Mouse (Mus musculus): ENCODE measurements around the gene Msmo1.

Msmo1 gene

GRCm38 (mm10) chr8:64733271-64733943, at the start of gene Msmo1:
Gene Msmo1, minus strand, starts transcription at chr8:64733792.
- peak; percentile 97 for DNase-seq

GRCm38 (mm10) chr8:64781947-64782346, 48.4 kb upstream of the Msmo1 start:
- DNase-seq: no peak

DNA sequence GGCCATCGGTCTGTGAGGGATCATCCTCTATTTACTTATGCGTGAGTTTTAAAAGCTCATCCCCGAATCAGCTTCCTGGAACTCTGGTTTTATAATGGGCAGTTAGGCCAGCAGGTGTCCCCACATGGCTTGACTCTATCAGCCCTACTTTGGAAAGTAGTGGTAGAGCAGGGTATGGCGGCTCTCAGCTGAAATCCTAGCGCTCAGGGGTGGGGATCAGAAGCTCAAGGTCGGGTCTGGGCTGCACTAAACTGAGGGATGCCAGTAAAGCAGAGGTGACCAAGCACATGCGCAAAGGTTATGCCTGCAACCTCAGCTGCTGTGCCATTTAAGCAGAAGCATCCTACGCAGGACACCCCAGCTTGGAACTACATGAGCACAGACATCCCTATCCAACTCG, 44.3 kb upstream of the Msmo1 start:
- no peak for DNase-seq

DNA sequence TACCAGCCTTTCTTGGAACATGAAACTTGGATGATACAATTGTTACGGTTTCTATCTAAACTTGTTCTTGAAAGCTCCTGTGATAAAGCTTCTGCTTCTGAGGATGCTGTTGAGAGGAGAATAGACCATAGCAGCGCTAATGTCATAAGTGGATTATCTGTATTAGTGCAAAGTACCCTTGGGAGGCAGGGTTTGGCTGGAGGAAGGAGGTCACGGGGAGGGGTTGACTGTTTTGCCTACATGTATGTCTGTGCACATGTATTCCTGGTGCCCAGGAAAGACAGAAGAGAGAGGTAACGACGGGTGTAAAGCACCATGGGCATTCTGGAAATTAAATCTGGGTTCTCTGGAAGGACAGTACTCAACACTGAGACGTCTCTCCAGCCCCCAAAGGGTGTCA, 40.5 kb upstream of the Msmo1 start:
- DNase-seq: no peak

- no peak for DNase-seq
Observed at GRCm38 (mm10) chr8:64770814-64771213, 37.2 kb upstream of the Msmo1 start.

- no peak for DNase-seq
Observed at GRCm38 (mm10) chr8:64769586-64769985, 36.0 kb upstream of the Msmo1 start.

DNA sequence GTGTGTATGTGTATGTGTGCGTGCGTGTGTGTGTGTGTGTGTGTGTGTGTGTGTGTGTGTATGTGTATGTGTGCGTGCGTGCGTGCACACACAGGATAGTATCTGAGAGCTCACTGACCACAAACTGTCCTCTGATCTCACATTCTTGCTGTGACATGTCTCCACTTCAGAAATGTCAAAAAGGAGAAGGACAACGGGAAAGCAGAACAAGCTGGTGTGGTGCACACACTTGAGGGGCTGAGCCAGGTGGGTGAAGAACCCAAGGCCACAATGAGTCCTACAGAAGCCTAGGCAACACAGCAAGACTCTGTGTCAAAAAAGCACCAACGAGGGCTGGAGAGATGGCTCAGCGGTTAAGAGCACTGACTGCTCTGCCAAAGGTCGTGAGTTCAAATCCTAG, 35.1 kb upstream of the Msmo1 start:
- DNase-seq: no peak

- no peak for DNase-seq
Observed at GRCm38 (mm10) chr8:64767047-64767446, 33.5 kb upstream of the Msmo1 start.

DNA sequence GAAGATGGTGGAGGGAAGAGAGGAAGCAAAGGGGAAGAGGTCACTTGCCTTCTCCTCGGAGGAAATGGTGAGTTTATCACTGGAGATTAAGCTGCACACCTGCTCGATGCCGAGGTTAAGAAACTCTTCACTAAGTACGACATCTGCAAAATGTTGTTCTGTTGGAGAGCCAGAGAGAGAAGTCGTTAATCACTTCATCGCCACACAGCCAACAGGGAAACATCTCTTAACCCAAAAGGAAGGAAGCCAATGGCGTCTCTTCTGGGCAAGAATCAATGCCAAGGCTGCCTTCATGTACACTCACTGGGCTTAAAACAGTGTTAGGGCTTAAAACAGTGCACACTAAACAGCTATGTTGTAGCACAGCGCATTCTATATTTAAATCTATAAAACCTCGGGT, 30.5 kb upstream of the Msmo1 start:
- no peak for DNase-seq

DNA sequence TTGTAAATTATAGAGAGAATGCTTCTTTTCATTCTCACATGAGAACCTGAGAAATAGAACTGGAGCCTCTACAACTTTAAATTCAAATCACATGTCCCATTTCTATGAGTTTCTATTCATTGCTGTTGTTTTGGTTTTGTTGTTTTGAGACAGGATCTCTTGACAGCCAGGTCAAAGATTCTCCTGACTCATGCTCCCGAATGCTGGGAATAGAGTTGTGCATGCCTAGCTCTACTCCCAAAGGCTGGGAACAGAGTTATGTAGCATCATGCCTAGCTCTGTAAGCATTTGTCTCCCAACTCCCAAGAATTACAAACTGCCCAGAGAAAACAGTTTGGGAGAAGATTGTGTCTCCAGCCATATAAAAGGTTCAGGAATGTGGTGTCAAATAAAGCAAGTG, 29.2 kb upstream of the Msmo1 start:
- no peak for DNase-seq

DNA sequence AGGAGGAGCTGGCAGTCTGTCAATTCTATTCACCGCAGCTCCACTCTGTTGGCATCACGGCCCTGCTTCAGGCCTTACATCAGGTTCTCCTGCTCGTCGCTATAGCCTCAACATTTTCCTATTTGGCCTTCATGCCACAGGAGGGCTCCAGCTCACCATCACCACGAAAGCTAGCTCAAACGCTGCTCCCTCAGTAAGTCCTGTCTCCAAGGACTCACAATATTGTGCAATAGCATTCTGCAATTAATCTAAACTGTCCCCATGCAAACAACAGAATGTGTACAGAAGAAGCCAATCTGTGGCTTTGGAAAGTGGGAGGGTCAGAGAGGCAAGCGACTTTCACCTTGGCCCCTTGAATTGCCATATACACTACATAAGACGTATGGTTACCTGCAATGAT, 27.8 kb upstream of the Msmo1 start:
- no peak for DNase-seq

GRCm38 (mm10) chr8:64757956-64758355, 24.4 kb upstream of the Msmo1 start:
- no peak for DNase-seq

DNA sequence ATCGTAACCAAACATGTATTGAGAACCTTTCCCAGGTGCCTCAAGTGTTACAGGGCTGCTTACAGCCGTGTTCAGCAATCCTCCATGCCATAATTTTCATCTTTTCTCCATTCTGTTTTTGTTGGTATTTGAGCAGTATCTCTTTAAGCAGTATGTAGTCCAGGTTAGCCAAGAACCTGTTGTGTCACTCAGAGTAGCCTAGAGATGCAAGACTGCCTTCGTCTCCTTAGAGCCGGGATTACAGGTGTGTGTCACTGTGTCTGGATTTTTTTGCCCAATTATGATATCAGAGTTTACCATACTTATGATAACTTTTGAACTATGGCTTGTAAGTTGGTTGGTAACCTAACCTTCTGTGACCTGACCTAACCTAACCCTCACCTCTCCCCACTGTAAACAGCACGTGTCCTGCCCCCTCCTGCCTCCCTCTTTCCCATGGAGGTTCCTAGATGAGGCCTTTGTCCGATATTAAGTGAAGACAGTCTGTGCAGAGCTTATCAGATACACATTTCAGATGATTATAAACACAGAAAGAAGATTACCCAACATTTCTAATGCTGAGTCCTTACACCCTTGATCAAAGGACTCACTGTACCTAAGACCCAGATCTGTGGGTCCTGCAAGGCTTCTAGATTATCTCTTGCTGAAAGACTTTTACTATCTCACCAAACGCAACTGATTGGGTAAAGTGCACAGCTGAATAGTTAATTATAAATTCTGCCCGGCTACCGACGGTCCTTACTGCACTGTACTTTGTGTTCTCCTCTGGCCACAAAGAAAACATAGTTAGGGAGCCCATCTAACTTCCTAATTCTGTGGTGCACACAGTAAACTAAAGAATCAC, 12.8 kb upstream of the Msmo1 start:
- DNase-seq: no peak

DNA sequence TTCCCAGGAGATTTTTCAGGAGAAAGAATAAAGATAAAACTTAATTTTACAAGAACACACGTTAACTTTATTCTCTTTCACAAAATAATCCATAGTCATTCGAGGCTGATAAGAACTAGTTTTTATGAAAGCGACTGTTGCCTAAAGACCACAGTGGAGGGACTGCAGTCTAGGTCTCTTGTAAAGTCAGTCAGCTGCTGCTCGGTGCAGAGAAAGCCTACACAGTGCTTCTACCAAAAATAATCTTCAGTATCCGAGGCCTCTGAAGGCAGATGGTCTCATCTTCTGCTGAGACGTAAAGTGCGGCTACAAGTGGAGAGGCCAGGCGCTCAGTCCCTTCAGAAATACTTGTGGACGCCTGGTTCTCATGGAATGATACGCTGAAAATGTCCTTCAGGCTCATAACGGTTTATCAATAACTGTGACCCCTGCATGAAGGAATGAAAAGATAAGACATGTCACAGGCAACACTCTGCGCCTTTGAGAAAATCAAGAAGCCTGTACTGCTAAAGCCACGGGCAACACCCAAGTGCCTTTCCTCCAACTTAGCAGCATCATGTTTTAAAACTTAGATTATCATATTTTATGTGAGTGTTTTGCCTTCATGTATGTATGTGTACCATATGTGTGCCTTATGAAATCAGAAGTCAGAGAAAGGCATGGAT, 7.1 kb upstream of the Msmo1 start:
- DNase-seq: no peak

DNA sequence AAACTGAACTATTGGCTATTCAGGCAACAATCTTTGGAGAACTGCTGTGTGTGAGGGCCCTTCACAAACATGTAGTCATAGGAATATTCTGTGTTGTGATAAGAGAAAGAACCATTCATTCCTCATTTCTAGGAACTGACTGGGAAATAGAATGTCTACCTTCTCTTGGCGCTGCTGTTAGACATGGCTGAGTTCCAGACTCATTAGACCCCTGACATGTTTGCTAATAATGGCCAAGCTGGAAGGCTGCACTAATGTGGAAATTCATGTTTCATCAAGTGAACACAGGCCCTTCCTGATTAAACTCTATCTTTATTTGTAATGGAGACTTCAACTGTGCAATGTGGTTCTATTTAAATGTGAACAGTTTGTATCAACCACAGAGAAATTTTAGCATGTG, 5.3 kb upstream of the Msmo1 start:
- no peak for DNase-seq

GRCm38 (mm10) chr8:64736767-64737323, 3.3 kb upstream of the Msmo1 start:
- DNase-seq: no peak

DNA sequence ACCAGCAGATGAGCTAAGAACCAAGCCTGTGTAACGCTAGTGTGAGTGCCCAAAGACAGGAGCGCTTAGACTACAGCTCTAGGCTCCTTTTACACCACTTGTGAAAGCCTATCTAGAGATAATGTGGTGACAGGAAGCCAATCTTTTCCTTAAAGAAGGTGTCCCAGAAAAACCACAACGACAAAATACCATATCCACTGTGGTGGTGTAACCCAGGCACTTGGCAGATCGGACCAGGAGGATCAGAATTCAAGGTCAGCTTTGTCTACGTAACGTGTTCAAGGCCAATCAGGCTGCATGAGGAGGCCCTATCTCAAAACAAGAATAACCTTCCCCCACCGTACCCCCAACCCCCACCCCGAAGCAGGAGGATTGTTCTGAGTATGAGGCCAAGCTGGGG, 1.6 kb upstream of the Msmo1 start:
- DNase-seq: no peak

- no peak for DNase-seq
Observed at GRCm38 (mm10) chr8:64732596-64732995, 996 bp downstream of the Msmo1 start.

DNA sequence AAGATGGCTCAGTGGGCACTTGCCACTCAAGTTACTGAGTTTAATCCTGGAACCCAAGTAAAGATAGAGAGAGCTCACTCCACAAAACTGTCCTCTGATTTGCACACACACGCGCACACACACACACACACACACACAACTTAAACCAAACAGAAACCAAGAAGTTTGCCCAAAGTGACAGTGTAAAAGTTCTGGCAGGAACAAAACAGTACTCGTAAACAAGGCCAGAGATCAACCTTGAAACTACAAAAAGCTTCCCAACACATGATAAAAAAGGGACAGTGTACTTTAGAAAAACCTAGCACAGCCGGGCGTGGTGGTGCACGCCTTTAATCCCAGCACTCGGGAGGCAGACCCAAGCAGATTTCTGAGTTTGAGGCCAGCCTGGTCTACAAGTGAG, 5.4 kb downstream of the Msmo1 start:
- DNase-seq: no peak

DNA sequence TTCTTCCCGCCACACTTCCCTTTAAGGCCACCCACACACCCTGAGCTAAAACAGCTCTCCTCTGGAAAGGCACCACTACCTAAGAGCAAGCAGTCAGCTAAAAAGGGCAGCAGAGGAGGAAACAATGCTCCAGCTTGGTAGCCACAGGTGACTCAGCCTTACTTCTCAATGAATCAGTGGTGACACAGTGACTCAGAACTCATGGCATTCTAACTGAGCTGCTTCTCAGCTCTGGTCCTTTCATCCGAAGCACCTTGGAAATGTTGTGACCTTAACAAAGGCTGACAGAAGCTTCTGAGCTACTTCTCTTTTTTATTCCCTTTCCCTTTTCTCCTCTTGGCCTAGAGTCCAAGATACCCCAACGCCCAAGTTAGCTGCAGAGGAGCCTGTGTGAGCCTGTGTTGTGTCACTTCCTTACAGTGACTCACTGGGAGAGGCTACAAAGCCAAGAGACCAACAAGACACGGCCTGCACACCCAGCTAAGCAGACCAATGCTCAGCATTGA, 7.3 kb downstream of the Msmo1 start:
- DNase-seq: no peak

DNA sequence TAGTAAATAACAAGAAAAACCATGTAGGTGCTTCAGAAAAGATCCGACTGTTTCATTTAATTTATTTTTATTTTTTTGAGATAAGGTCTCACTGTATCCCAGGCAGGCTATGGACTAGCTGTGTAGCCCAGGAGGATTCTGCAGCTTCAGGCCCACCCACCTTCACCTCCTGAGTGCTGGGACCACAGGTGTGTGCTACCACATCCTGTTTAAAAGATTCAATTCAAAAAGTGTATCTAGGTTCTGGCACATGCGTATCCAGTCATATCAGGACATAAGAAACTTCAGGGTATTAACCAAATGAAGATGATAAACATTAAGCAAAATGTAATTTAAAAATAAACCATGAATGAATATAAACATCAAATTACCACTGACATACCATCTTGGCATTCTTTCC, 10.4 kb downstream of the Msmo1 start:
- no peak for DNase-seq

- peak; percentile 24 for DNase-seq
Observed at GRCm38 (mm10) chr8:64717868-64718267, 15.7 kb downstream of the Msmo1 start.

DNA sequence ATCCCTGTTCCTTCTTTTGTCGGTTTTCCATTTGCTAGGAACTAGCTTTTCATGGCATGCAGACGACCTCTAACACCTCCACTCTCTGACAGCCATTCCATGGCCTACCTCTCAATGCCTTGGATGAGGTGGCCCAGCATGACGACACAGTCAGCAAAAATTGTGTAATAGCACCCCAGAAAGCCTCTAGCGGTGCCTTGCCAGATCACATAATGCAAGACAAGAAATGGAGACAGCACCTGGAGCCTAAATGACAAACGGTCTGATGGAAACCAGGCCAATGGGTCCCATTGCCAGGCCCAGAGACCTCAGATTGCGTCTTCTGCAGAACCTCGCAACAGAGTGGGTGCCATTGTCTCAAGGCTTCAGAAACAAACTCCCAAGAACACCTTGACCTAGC, 21.1 kb downstream of the Msmo1 start:
- no peak for DNase-seq

DNA sequence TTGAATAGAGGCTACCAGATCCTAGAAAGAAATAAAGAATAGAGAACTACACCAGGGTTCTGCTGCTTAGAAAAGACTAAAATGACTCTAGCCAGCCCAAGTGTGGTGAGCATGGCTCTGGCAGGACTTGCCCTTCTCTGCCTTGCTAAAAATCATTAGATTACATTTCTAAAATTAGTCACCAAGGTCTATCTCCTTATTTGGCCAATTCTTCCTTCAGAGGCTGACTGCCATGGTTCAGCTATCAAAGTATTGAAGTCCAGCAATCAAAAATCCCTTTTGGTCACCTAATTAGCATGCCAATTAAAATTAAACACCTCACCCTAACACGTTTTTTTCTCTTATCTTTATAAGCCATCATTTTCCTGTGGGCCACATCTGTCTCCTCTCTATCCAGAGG, 22.0 kb downstream of the Msmo1 start:
- DNase-seq: no peak
